Mouse (Mus musculus) natural killer cell, adult 2 months (primary cell): ENCODE results near the gene Tax1bp1.

Source experiments
- DNase-seq, 2 experiments: peaks; one replicate each; pipeline ENCODE4 v3.0.0; 2022; ENCODE audit warnings: low spot score in 2 of 2

Tax1bp1 gene

DNA sequence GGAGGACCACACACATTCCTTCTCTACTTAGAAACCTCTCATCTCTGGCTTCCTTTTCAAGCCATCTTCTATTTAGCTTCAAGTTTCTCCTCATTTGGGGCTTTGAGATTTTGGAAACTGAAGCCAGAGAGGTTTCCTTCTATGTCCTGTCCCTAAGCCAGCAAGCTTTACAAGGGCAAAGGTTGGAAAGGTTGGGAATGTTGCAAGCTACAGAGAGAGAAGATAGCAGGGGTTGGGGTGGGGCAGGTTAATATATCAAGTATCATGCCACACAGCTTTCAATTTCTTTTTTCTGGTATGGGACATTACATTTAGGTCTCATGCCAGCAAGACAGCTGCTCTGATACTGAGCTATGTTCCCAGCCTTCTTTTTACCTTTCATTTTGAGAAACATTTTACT is 8.2 kb upstream of the Tax1bp1 start:
- no peak for DNase-seq

DNA sequence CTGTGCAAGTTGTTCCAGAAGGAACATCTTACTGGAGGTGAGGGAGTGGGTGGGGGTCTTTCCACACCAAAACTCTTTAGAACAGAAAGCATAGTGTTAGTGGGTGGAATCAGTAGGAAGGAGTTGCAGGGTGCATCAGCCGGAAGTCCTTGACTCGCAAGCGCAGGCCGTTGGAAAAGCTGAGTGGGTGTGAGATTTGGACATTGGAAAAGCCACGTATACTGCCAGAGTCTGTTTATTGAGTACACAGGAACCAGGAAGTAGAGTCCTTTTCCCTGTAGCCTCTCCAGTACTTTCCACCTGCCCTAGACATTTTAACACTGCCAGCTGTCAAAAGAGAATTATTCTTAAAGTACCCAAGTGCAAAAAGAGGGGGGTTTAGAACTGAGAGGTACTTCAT is 5.7 kb upstream of the Tax1bp1 start:
- no peak for DNase-seq

DNA sequence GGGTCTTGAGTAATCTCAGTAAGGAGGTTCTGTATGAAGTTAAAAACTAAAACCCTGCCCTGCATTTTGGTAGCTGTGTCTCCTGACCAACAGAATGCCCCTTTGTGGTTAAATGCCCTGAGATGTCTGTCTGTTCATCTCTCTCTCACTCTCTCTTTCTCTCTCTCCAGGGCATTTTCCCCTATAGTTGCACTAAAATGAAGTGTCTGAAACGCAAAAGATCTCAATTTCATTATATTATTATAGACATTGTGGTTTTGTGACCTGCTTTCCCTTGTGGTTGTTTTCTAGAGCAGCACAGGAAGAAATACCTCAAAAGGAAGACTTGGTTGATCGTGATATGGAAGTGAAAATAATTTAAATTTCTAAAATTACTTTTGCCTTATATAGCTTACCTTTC is 966 bp upstream of the Tax1bp1 start:
- peak in 1 of 2 experiments; percentile 10 for DNase-seq

DNA sequence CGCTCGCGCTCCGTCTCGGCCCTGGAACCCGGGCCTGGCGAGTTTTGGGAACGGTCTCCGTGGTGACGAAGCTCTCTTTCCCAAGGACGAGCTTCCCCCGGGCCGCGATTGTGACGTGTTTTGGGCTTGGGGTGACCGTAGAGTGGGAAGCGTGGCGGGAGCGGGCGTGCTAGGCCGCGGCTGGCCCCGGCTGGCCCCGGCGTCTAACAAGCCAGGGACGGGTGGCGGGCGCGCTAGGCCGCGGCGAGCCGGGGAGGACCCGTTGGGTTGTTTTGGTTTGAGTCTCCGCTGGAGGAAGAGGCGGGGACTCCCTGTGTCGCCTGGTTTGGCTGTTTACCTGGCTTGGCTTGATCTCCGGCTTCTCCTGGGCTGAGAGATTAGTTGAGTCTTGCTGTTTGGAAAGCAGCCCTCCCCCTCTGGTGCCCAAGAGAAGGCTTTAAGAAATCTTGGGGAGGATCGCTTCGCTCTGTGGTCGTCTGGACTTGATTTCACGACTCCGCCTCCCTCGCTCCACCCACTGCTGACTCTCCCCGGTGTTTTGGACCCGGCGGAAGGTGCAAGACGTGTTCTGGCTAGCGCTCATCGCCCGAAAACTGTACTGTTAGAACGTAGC is 474 bp downstream of the Tax1bp1 start:
- peak; percentile 89 to 90 for DNase-seq

DNA sequence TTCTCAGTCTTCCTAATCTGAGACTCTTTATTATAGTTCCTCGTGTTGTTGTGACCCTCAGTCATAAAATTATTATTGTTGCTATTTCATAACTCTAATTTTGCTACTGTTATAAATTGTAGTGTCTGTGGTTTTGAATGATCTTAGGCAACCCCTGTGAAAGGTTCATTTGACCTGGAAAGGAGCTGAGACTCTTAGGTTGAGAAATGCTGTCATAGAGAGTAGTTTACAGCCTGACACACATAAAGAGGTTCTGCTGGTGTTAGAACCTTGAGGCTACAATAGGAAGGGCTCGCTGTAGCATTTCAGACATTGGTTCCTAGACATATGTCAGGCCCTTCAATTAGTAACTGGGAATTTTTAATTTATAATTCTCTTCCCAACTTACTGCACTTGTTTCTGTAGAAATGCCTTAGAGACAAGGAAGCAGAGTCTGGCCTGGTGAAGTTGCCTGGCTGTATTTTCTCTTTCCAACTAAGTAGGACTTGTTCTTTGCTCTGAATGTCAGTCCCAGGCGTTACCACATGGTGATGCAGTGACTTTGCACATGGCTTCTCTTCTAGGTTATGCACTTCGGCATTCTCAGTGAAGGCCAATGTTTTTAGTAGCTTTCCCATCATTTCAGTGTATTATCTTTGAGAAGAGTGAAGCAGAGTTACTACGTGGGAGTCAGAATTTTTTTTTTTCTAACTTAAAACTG is 4.1 kb downstream of the Tax1bp1 start:
- no peak for DNase-seq

DNA sequence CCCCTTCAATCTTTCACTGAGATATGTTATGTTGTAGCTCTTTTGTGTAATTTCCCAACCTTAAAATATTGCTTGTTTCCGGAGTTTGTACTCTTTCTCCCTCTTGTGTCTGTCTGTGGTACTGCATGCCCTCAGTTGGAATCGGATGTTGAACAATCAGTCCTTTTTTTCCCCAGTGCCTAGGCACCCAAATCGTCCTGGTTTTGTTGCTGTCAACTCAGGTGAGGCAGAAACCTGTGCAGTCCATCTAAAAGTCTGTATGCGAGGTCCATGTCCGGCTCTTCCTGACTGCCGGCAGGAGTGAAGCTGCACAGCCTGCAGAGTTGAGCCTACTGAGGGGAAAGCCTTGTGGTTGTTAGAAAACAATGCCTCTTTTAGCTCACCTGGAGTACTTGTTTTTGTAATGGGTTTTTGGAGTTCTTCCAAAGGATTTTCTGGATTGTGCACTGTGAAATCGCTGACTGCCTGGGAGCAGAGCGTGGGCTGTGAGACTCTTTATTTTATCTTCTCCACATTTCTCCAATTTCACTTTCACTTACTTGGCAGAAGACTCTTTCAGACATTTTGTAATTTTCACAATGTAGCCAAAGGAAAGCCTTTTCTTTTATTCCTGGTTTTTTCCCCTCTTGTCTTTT is 11.4 kb downstream of the Tax1bp1 start:
- DNase-seq: peak; percentile 53 to 67

DNA sequence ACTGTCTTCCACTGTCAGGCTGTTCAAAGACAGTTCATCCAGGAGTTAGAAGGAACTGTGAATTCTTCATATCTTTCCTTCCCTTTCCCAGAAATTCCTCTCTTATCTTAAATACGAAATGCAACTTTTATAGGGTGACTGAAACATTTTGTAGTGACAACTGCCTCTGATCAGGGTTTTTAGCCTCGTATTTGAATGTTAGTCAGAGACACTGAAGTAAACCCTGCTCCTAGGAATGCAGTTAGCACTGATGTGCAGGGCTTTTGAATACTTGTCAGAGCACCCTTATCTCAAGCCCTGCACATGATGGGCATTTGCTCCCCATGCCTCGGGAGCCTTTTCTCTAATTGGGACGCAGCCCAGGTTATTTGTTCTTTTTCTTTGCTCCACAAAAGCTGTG is 16.8 kb downstream of the Tax1bp1 start:
- no peak for DNase-seq

DNA sequence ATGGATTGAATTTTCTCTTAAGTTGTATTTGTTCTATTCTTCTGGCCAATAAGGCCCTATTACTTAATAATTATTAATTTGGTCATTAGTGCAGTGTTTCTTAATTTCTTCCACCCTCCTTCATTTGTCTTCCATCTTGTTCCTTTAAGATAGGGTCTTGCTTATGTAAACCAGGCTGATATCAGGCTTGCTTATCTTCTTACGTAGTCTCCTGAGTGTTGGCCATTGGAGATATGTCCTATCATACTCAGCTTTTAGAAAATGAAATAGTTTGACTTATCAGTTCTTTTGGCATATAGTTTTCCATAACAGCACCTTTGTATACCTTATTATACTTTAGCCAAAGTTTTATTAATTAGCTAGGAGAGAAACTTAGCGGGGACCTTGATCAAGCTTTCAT is 21.1 kb downstream of the Tax1bp1 start:
- DNase-seq: no peak

DNA sequence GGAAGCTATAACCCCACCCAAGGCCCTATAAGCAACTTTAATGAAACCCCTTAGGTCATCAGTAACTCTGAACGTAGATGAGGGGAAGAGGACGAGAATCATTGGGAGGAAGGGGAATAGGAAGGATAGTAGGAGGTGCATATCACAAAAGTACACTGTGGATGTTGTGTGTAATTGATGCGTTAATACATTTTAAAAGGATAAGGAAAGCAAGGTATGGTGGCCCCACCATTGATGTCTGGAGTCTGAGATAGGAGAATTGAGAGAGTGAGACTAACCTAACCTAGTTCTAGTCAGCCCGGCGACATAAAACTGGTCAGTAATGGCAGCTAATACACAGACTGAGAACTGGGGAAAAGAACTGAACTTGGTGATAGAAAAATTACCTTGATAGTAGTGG is 39.3 kb downstream of the Tax1bp1 start:
- DNase-seq: no peak

DNA sequence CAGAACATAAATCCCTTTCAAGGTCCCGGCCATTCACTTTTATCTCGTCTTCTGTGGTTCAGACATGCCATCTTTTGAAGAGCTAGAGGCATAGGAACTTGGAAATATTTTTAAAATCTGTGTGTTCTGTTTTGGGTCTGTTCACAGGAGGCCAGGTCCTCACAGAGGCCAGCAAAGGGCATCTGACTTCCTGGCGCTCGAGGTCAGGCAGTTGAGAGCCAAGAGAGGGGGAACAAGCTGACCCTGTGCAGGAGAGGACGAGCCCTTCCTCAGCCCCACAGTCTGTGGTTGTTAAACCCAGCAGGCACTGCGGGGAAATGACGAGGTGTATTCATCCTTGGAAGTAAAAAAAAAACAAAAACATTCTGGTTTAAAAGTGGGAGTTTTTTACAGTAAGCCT is 51.7 kb downstream of the Tax1bp1 start:
- no peak for DNase-seq

DNA sequence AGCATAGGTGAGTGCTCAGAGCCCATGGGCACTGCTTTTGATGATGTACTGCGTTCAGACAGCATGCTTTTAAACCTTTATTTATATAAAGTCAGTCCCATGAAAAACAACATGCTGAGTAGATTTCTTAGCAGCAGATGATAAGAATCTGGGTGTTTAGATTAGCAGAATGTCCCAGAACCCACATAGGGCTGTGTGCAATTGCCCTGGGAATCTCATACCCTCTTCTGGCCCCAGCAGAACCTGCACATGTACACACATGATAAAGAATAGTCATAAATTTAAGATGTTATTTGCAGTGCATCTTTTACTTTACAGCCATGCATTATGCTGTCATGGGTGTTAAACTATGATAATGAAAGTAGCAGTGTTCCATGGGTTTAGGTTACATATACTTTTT is 57.3 kb downstream of the Tax1bp1 start:
- DNase-seq: no peak

DNA sequence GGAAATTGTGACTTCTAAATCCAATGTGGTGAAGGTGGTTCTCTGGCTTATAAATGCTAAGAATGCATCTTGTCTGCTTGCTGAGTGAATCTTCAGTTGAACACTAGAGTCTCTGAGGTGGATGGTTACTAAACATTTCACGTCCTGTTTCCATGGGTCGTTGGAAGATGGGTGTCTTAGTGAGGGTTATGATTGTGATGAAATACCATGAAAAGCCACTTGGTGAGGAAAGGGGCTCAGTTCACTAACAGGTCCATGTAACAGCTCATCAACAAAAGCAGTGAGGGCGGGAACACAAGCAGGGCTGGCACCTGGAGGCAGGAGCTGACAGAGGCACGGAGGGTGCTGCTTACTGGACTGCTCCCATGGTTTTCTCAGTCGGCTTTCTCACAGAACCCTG is 59.6 kb downstream of the Tax1bp1 start:
- DNase-seq: no peak

DNA sequence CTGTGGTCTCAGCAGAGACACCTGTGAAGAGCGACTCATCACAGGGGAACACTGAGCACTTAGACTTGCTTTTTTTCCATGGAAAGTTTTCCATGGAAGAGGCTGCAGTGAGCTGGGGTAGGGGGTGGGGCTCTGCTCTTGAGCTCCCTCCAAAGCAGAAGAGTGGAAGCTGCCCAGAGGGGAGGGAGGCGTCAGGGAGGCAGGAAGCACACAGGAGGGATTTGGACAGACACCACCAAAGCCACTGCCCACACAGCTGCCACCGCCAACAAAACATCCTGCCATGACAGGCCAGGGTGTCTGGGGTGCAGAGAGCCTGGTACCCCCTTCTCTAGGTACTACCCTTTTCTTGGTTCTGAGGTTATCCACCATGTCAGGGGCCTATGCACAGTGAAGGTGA is 61.8 kb downstream of the Tax1bp1 start:
- no peak for DNase-seq

DNA sequence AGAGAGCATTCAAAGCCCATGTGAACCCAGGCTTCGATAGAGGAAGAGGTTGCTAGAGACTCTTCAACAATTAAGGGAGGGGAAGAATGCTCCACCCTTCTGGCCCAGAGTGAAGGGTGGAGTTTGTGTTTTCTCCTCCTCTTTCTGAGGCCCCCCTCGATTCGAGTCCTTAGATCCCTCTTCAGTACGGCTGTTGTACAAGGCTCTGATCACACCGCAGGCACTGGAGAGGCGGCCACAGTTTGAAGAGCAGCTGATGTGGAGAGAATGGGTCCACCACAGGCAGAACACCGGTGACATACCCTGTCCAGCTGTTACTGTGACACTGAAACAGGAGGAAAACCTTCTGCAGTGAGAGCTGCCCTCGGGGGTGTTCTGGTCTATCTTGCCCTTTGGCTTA is 62.4 kb downstream of the Tax1bp1 start:
- DNase-seq: no peak

DNA sequence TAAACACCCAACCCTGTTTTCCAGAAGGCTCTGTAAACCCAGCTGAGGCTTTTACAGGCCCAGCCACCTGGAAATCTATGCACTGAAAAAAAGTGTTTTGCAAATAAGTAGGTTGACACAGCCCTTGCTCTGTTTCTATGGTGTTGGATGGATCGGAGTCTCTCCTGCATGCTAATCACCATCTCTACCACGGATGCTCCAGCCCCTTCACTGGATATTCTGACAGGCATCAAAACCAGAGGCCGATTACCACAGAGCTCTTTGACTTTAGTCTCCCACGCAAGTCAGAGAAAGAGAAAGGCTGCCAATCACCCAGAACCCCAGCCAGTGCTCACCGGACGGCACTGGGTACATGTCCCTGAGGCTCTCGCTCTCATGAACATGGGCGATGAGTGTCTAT is 63.5 kb downstream of the Tax1bp1 start:
- no peak for DNase-seq

DNA sequence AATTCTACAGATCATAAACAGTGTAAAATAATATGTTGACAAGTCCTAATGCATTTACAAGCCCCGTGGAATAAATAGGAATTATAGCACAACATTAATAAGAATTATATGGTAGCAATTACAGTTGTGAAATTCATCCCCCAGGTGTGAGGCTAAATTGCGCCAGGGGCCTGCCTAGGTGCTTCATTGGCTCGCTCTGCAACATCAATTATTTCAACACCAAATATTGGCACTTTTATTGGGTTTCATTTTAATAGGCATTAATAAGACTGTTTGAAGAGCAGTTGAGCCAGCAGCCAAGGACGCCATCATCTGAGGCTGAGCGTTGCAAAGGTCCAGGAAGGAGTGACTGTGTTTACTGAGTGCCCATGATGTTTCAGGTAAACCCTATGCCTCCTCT is 65.0 kb downstream of the Tax1bp1 start:
- DNase-seq: no peak

DNA sequence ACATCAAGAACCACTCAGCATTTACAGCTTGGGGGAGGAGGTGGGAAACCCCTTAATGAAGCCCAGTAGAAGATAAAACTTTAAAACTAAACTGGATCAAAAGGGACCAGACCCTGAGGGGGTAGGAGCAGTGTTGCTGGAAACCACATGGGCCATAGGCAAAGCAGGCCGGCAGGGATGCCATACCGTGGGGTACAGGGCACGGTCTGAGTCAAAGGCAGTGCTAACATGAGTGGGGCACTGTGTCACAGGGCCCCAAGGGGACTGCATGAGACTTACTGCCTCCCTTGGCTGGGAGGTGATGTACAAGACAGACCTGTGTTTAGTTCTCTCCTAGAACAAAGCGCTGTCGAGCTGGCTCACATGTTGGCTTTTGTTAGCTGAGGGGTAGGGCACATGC is 66.0 kb downstream of the Tax1bp1 start:
- no peak for DNase-seq

DNA sequence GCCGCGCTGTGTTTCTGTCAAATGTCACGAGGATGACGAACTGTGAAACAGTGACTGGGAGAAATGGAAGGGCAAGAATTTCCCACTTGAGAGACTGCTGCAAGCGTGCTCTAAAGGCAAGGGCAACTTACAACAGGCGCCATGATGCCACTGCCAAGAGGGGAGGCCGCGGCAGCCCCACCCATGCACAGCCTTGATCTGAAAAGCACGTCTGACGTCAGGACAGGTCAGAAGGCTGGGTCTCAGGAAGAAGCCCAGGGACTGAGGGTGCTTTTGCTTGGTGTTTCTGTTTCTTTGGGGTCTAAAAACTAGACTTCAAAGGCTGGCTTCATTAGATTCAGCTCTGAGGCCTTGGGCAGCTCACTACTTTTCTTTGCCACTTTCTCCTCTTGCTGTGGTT is 76.8 kb downstream of the Tax1bp1 start:
- DNase-seq: no peak

DNA sequence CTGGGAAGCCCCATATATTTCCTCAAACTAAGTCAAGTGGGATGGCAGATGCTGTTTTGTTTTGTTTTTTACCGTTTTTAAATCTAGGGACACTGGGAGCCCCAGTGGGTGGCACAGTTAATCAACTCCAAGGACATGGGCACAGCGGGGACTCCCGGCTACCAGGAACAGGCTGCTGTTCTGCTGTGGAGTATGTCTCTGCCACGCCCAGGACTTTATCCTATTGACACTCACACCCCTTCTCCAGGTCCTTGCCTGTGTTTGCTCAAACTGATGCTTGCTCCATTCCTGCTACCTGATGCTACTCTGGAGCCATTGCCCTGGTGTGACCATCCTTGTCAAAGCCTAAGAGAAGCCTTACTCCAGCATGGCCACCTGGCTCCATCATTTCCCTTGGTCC is 77.3 kb downstream of the Tax1bp1 start:
- no peak for DNase-seq

DNA sequence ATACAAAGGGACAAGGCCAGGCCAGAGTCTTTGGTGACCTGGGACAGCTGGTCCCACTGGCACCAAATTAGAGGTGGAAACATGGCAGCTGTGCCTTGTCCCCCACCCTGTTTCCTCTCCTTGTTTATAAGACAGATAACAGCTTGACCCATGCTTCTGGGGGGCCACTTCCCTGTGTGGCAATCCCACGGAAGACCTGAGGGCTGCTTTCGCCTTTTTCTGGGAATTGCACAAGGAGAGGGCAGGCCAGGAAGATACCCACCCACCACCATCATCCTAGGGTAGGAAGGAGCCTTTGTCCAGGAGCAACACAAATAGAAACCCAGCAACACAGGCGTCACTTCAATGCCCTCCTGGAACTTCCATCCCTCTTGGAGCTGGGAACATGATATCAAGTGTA is 78.9 kb downstream of the Tax1bp1 start:
- no peak for DNase-seq

DNA sequence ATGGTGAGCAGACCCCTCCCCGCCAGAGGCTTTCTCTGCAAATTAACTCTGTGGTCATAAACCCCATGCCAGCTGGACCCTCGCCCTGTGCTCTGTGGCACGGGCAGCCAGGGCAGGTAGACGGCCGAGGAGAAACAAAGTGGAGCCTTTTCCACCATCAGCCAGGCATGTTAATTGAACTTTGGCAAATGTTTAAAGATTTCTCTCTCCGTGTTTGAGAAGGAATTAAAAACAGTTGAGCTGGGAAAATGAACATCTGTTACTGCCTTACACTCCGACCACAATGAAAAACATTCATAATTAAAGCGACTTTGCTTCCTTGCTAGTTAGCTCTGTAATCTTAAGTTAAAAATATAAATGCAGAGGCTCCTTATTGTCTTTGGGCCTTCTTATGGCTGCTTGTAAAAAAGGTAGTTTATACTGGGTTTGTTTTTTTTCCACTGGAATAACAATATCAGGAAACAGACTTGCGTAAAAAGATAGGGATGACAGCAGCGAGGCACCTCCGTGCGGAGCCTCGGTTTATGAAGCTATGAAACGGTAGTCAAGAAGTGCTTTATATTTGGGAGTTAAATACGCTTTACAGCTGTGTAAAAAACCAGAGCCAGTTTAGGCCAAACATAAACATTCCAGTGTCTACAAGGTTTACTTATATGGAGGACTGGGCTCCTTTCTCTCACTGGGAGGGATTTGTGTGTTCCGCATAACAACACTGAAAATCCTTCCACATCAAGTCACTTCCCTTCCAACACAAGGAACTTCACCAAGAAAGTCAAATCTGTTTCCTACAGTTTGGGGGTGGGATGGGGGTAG is 81.7 kb downstream of the Tax1bp1 start:
- no peak for DNase-seq

DNA sequence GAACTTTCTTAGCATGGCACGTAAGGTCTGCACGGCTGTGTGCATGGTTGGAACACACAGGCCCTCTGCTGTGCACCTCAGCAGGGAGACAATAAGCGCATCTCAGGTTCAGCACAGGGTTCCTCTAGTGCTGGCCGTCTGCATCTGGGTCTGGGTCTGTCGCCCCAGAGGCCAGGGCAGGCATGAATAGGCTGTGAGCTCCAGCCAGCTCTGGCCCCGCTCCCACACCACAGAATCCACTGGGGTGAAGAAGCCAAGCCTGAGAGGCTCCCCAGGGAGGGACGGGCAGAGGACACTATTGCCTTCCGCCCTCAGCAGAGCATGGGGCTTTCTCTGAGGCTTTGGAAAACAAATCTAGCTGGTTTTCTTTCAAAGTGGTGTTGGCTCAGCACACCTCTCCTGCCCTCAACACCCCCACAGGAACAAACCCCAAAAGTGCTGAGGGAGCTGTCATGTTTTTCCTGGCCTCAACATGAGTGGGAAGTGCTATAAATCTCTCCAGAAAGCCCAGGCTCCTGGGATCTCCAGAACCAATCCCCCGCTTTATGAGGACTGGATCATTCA is 82.6 kb downstream of the Tax1bp1 start:
- no peak for DNase-seq
